Mouse (Mus musculus) kidney, adult 2 months (tissue): ENCODE measurements around the gene Lgr6. TPM values are rescaled to one million over a fixed set of nuclear protein-coding genes. Genes with fewer than 3 reads are reported as not detected.
A peak's percentile ranks its signal among the peaks of the same experiment; 100 is the strongest.
"Not testable (repeated sequence)": the region's sequence is repeated elsewhere in the genome, so short reads cannot be mapped to it uniquely, and the experiment has no call there.

Experiments
- DNase-seq: peaks from one replicate; pipeline ENCODE4 v3.0.0; 2021
- H3K27ac ChIP-seq: fragments of 200-500 bp; 2 replicates; pipeline ENCODE4 v1.5.1; 2012; ENCODE audit warnings: low read depth, low read length, control low read depth, inconsistent platforms; ENCODE audit not compliant: insufficient read depth
- H3K27me3 ChIP-seq: fragments of 200-500 bp; replicated peaks from 2 replicates; pipeline ENCODE4 v1.6.1; 2012; ENCODE audit warnings: mild to moderate bottlenecking, moderate library complexity, low read length, inconsistent platforms; ENCODE audit not compliant: control insufficient read depth, insufficient read depth
- H3K36me3 ChIP-seq: fragments of 200-500 bp; 2 replicates; pipeline ENCODE4 v1.6.1; 2012; ENCODE audit warnings: mild to moderate bottlenecking, moderate library complexity, low read length, inconsistent platforms; ENCODE audit not compliant: control insufficient read depth, insufficient read depth
- H3K4me1 ChIP-seq: fragments of 200-500 bp; 2 replicates; pipeline ENCODE4 v1.6.1; 2011; ENCODE audit warnings: low read length; ENCODE audit not compliant: control insufficient read depth, insufficient read depth
- H3K4me3 ChIP-seq: fragments of 200-500 bp; 2 replicates; pipeline ENCODE4 v1.5.1; 2011; ENCODE audit warnings: mild to moderate bottlenecking, low read depth, low read length, control low read depth; ENCODE audit not compliant: insufficient read depth
- CTCF ChIP-seq: fragments of 200-500 bp; conservative IDR thresholded peaks from 2 replicates; pipeline ENCODE4 v1.5.1; 2011; ENCODE audit warnings: low read depth, mild to moderate bottlenecking, control low read depth, low read length, moderate library complexity, mixed read lengths; ENCODE audit not compliant: insufficient read depth, insufficient read length
- POLR2A ChIP-seq: fragments of 200-500 bp; IDR thresholded peaks from one replicate; pipeline ENCODE4 v1.6.1; 2011; ENCODE audit warnings: low read depth, low read length, control low read depth
- WGBS: fragments of 180-500 bp; shearing (Covaris S2); methylation state at CpG from one replicate; pipeline ENCODE4 v1.1.7; 2018; 5-methylcytosine and 5-hydroxymethylcytosine counted together
- polyA plus RNA-seq: library from polyadenylated mRNA; depleted of rRNA; stranded (reverse); fragments of >200 nt; gene quantifications from 2 replicates; pipeline ENCODE4 v1.2.3, GENCODE M21; 2012

Gene Lgr6
- polyA plus RNA-seq, 1 experiment: 0.75 TPM

- no peak for DNase-seq
- H3K27me3 ChIP-seq: no peaks in the 10 kb centered on the region
- TF ChIP-seq POLR2A (no peak), CTCF (no peak)
- H3K4me1 ChIP-seq: no peaks in the 10 kb centered on the region
- WGBS: 41% methylated on average over 9 of the region's 9 CpGs
- no peaks in the 10 kb centered on the region for H3K36me3 ChIP-seq
- H3K27ac ChIP-seq: no peak overlapping the region
- H3K4me3 ChIP-seq: no peak overlapping the region
Measured at GRCm38 (mm10) chr1:135128986-135129385, 23.9 kb upstream of the Lgr6 start.

- no peaks in the 10 kb centered on the region for H3K27me3 ChIP-seq
- TF ChIP-seq CTCF (no peak), POLR2A (no peak)
- H3K27ac ChIP-seq: no peak overlapping the region
- H3K4me3 ChIP-seq: no peak overlapping the region
- peak; percentile 37 for DNase-seq
- 47% methylated on average over 6 of the region's 6 CpGs for WGBS
- no peaks in the 10 kb centered on the region for H3K4me1 ChIP-seq
- H3K36me3 ChIP-seq: no peaks in the 10 kb centered on the region
Measured at GRCm38 (mm10) chr1:135128011-135128441, 22.9 kb upstream of the Lgr6 start.

- DNase-seq: no peak
- H3K27me3 ChIP-seq: no peaks in the 10 kb centered on the region
- no peaks in the 10 kb centered on the region for H3K36me3 ChIP-seq
- no peaks in the 10 kb centered on the region for H3K4me1 ChIP-seq
- 61% methylated on average over 4 of the region's 4 CpGs for WGBS
- H3K27ac ChIP-seq: no peak overlapping the region
- TF ChIP-seq CTCF (no peak), POLR2A (no peak)
- no peak overlapping the region for H3K4me3 ChIP-seq
Measured at GRCm38 (mm10) chr1:135126443-135127027, 21.5 kb upstream of the Lgr6 start.

- DNase-seq: peak; percentile 38
- H3K27ac ChIP-seq: no peak overlapping the region
- TF ChIP-seq POLR2A: no peak
- no peak for TF ChIP-seq CTCF
- no peak overlapping the region for H3K4me3 ChIP-seq
- H3K4me1 ChIP-seq: no peaks in the 10 kb centered on the region
- H3K36me3 ChIP-seq: no peaks in the 10 kb centered on the region
- WGBS: 40% methylated on average over 8 of the region's 8 CpGs
- no peaks in the 10 kb centered on the region for H3K27me3 ChIP-seq
Measured at GRCm38 (mm10) chr1:135125990-135126389, 20.9 kb upstream of the Lgr6 start.

GRCm38 (mm10) chr1:135124573-135125363, 19.7 kb upstream of the Lgr6 start:
- H3K27ac ChIP-seq: no peak overlapping the region
- TF ChIP-seq CTCF: no peak
- no peak for TF ChIP-seq POLR2A
- H3K4me3 ChIP-seq: no peak overlapping the region
- 94% methylated on average over 8 of the region's 8 CpGs for WGBS
- H3K4me1 ChIP-seq: no peaks in the 10 kb centered on the region
- no peak for DNase-seq
- H3K27me3 ChIP-seq: no peaks in the 10 kb centered on the region
- no peaks in the 10 kb centered on the region for H3K36me3 ChIP-seq

GRCm38 (mm10) chr1:135112661-135113060, 7.6 kb upstream of the Lgr6 start:
- Histone ChIP-seq H3K4me3 (no peak overlapping the region), H3K27me3 (no peaks in the 10 kb centered on the region), H3K27ac (no peak overlapping the region), H3K4me1 (no peaks in the 10 kb centered on the region), H3K36me3 (no peaks in the 10 kb centered on the region)
- no peak for TF ChIP-seq POLR2A
- TF ChIP-seq CTCF: peak; percentile 82
- 9% methylated on average over 8 of the region's 8 CpGs for WGBS
- peak; percentile 45 for DNase-seq

GRCm38 (mm10) chr1:135111271-135111670, 6.2 kb upstream of the Lgr6 start:
- WGBS: 63% methylated on average over 5 of the region's 5 CpGs
- H3K36me3 ChIP-seq, H3K27ac ChIP-seq, H3K4me3 ChIP-seq, H3K27me3 ChIP-seq, DNase-seq, H3K4me1 ChIP-seq: not testable (repeated sequence)
